Mouse (Mus musculus) forebrain, embryonic 16.5 days (tissue): ENCODE measurements at regions not wholly inside any gene's neighbourhood (a gene's known extent, or its start where the extent isn't known, plus 50 kb on each side); places are given as distances from the start of the nearest gene placed in this dataset.

Source experiments
- ATAC-seq: fragments of 200-750 bp; cut with Nextera tagmentation; 2 replicates; pipeline ENCODE4 v1.8.0; 2017; ENCODE audit warnings: mild to moderate bottlenecking, moderate library complexity
- H3K27ac ChIP-seq: fragments of 300-500 bp; sonication (generic); 2 replicates; pipeline ENCODE4 v1.5.1; 2014; ENCODE audit warnings: low read length, control low read depth
- H3K27me3 ChIP-seq: fragments of 300-500 bp; sonication (generic); replicated peaks from 2 replicates; pipeline ENCODE4 v1.6.1; 2014; ENCODE audit warnings: low read length; ENCODE audit not compliant: control insufficient read depth, insufficient read depth
- H3K36me3 ChIP-seq: fragments of 300-500 bp; sonication (generic); 2 replicates; pipeline ENCODE4 v1.6.1; 2014; ENCODE audit not compliant: control insufficient read depth, insufficient read depth
- H3K4me1 ChIP-seq: fragments of 300-500 bp; sonication (generic); replicated peaks from 2 replicates; pipeline ENCODE4 v1.6.1; 2014; ENCODE audit warnings: low read length; ENCODE audit not compliant: control insufficient read depth, insufficient read depth
- H3K4me2 ChIP-seq: fragments of 300-500 bp; sonication (generic); 2 replicates; pipeline ENCODE4 v1.6.1; 2014; ENCODE audit warnings: mild to moderate bottlenecking, low read length, control low read depth
- H3K4me3 ChIP-seq: fragments of 300-500 bp; sonication (generic); replicated peaks from 2 replicates; pipeline ENCODE4 v1.5.1; 2014; ENCODE audit warnings: mild to moderate bottlenecking, low read length, control low read depth
- H3K9ac ChIP-seq: fragments of 300-500 bp; sonication (generic); replicated peaks from 2 replicates; pipeline ENCODE4 v1.6.1; 2014; ENCODE audit warnings: low read depth, low read length, control low read depth
- H3K9me3 ChIP-seq: fragments of 300-500 bp; sonication (generic); 2 replicates; pipeline ENCODE4 v1.6.1; 2016; ENCODE audit warnings: low read length; ENCODE audit not compliant: control insufficient read depth
- whole genome bisulfite sequencing: fragments of 180-500 bp; shearing (Covaris S2); extraction: QIAGEN DNeasy Blood & Tissue Kit; methylation state at CpG from one replicate; pipeline ENCODE4 v1.1.7; 2014; 5-methylcytosine and 5-hydroxymethylcytosine counted together

- no peak for ATAC-seq
- H3K9me3 ChIP-seq = peaks cover 2% of the 10 kb centered on the region; the same call in 1 of the 2 replicates
- H3K9ac ChIP-seq = no peak overlapping the region
- no peak overlapping the region for H3K4me3 ChIP-seq
- no peaks in the 10 kb centered on the region for H3K36me3 ChIP-seq
- H3K27me3 ChIP-seq = no peaks in the 10 kb centered on the region
- WGBS = 79% methylated on average over 12 of the region's 12 CpGs
- no peak overlapping the region for H3K4me2 ChIP-seq
- peaks cover 22% of the 10 kb centered on the region for H3K4me1 ChIP-seq
- no peak overlapping the region for H3K27ac ChIP-seq
Observed at GRCm38 (mm10) chr11:113103161-113103845, 321.3 kb downstream of the Sox9 start.

GRCm38 (mm10) chr11:113105371-113105770, 323.3 kb downstream of the Sox9 start:
- H3K27me3 ChIP-seq = no peaks in the 10 kb centered on the region
- H3K4me1 ChIP-seq = peaks cover 23% of the 10 kb centered on the region
- no peaks in the 10 kb centered on the region for H3K9me3 ChIP-seq
- H3K36me3 ChIP-seq = no peaks in the 10 kb centered on the region
- no peak for ATAC-seq
- H3K27ac ChIP-seq = no peak overlapping the region
- WGBS = 72% methylated on average over 11 of the region's 11 CpGs
- H3K9ac ChIP-seq = no peak overlapping the region
- H3K4me3 ChIP-seq = no peak overlapping the region
- H3K4me2 ChIP-seq = no peak overlapping the region

GRCm38 (mm10) chr11:113107205-113107844, 325.3 kb downstream of the Sox9 start:
- ATAC-seq = no peak
- Histone ChIP-seq H3K4me1 (peaks cover 23% of the 10 kb centered on the region), H3K36me3 (no peaks in the 10 kb centered on the region), H3K27ac (0 out of 2 replicates have a peak overlapping the region, but pooled peaks have one; percentile 26), H3K9ac (no peak overlapping the region), H3K4me3 (no peak overlapping the region), H3K4me2 (no peak overlapping the region), H3K9me3 (no peaks in the 10 kb centered on the region), H3K27me3 (no peaks in the 10 kb centered on the region)
- 50% methylated on average over 16 of the region's 16 CpGs for WGBS

GRCm38 (mm10) chr11:113107966-113108699, 326.1 kb downstream of the Sox9 start:
- H3K9me3 ChIP-seq = no peaks in the 10 kb centered on the region
- H3K4me1 ChIP-seq = peaks cover 23% of the 10 kb centered on the region
- H3K36me3 ChIP-seq = no peaks in the 10 kb centered on the region
- H3K27ac ChIP-seq = no peak overlapping the region
- no peaks in the 10 kb centered on the region for H3K27me3 ChIP-seq
- peak; percentile 36; the same call in 1 of the 2 replicates for ATAC-seq
- 55% methylated on average over 10 of the region's 10 CpGs for WGBS
- H3K4me2 ChIP-seq = no peak overlapping the region
- no peak overlapping the region for H3K9ac ChIP-seq
- H3K4me3 ChIP-seq = no peak overlapping the region

- H3K4me1 ChIP-seq = peaks cover 25% of the 10 kb centered on the region
Observed at GRCm38 (mm10) chr11:113109096-113109495, 327.1 kb downstream of the Sox9 start.

GRCm38 (mm10) chr11:113113220-113113817, 331.3 kb downstream of the Sox9 start:
- H3K4me1 ChIP-seq = peaks cover 10% of the 10 kb centered on the region
- 78% methylated on average over 6 of the region's 6 CpGs for WGBS
- no peak overlapping the region for H3K9ac ChIP-seq
- H3K27me3 ChIP-seq = no peaks in the 10 kb centered on the region
- H3K9me3 ChIP-seq = no peaks in the 10 kb centered on the region
- H3K4me2 ChIP-seq = no peak overlapping the region
- ATAC-seq = no peak
- no peak overlapping the region for H3K4me3 ChIP-seq
- no peak overlapping the region for H3K27ac ChIP-seq
- no peaks in the 10 kb centered on the region for H3K36me3 ChIP-seq

More at GRCm38 (mm10) chr11:113109096-113109495, 327.1 kb downstream of the Sox9 start:
- 94% methylated on average over 4 of the region's 4 CpGs for WGBS
- Histone ChIP-seq H3K36me3 (no peaks in the 10 kb centered on the region), H3K27ac (no peak overlapping the region), H3K4me3 (no peak overlapping the region), H3K9me3 (no peaks in the 10 kb centered on the region), H3K9ac (no peak overlapping the region), H3K4me2 (no peak overlapping the region), H3K27me3 (no peaks in the 10 kb centered on the region)
- ATAC-seq = no peak

GRCm38 (mm10) chr11:113117179-113117898, 335.3 kb downstream of the Sox9 start:
- H3K4me3 ChIP-seq = no peak overlapping the region
- peaks cover 28% of the 10 kb centered on the region for H3K4me1 ChIP-seq
- H3K27ac ChIP-seq = no peak overlapping the region
- H3K36me3 ChIP-seq = no peaks in the 10 kb centered on the region
- no peak for ATAC-seq
- H3K9me3 ChIP-seq = no peaks in the 10 kb centered on the region
- H3K27me3 ChIP-seq = no peaks in the 10 kb centered on the region
- WGBS = 77% methylated on average over 9 of the region's 9 CpGs
- H3K4me2 ChIP-seq = no peak overlapping the region
- no peak overlapping the region for H3K9ac ChIP-seq

- H3K27me3 ChIP-seq = no peaks in the 10 kb centered on the region
- no peaks in the 10 kb centered on the region for H3K36me3 ChIP-seq
- peak overlapping the region; percentile 14; the same call in 1 of the 2 replicates for H3K4me2 ChIP-seq
- 7% methylated on average over 6 of the region's 6 CpGs for WGBS
- no peaks in the 10 kb centered on the region for H3K9me3 ChIP-seq
- no peak for ATAC-seq
- no peak overlapping the region for H3K4me3 ChIP-seq
- peaks cover 28% of the 10 kb centered on the region for H3K4me1 ChIP-seq
- no peak overlapping the region for H3K9ac ChIP-seq
- H3K27ac ChIP-seq = no peak overlapping the region
Observed at GRCm38 (mm10) chr11:113120570-113120969, 338.5 kb downstream of the Sox9 start.
